Mouse (Mus musculus): ENCODE data around the gene Cenpe. TPM values are rescaled to one million over a fixed set of nuclear protein-coding genes. Genes with fewer than 3 reads are reported as not detected.

Gene Cenpe
- polyA plus RNA-seq, 1 experiment from 2014 or later: 45.9 TPM

- Histone ChIP-seq H3K4me3 (ENCODE audit: low read depth, low read length) (no peak overlapping the region), H3K9me3 (ENCODE audit: control insufficient read depth, low read length) (no peaks in the 10 kb centered on the region), H3K9ac (ENCODE audit: low read length) (no peak overlapping the region), H3K4me1 (ENCODE audit: control insufficient read depth, insufficient read depth, low read length) (no peaks in the 10 kb centered on the region), H3K27me3 (ENCODE audit: control insufficient read depth, insufficient read depth, low read length) (no peaks in the 10 kb centered on the region), H3K36me3 (ENCODE audit: control insufficient read depth, insufficient read depth, low read length) (peaks cover 40% of the 10 kb centered on the region), H3K27ac (ENCODE audit: low read depth, low read length) (no peak overlapping the region), H3K4me2 (no peak overlapping the region)
- no peak for DNase-seq (ENCODE audit: low spot score, missing footprints)
- WGBS: 89% methylated on average over 10 of the region's 10 CpGs
- ATAC-seq (ENCODE audit: low FRiP score): no peak
Measured at GRCm38 (mm10) chr3:135269391-135269990, 57.2 kb downstream of the Cenpe start.

DNA sequence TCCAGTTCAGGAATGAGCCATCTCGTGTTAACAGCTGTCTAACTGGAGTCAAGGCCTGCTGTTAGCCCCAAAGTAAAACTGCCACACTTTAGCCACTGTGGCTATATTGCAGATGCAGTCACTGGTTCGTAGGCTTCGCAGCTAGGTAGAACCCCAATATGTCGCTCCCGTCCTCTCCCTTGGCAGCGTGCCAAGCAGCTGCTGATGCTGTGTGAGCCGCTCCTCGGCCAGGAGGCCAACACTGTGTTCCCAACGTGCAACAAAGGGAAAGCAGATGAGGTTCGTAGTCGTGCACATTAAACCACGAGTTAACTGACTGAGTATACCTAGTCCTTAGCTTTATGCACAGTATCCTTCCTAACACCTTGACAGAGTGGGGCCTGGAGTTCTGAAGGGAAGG lies 60.3 kb downstream of the Cenpe start:
- Histone ChIP-seq H3K4me3 (ENCODE audit: low read depth, low read length) (no peak overlapping the region), H3K27me3 (ENCODE audit: control insufficient read depth, insufficient read depth, low read length) (no peaks in the 10 kb centered on the region), H3K9me3 (ENCODE audit: control insufficient read depth, low read length) (no peaks in the 10 kb centered on the region), H3K4me1 (ENCODE audit: control insufficient read depth, insufficient read depth, low read length) (no peaks in the 10 kb centered on the region), H3K4me2 (no peak overlapping the region), H3K9ac (ENCODE audit: low read length) (no peak overlapping the region), H3K27ac (ENCODE audit: low read depth, low read length) (no peak overlapping the region), H3K36me3 (ENCODE audit: control insufficient read depth, insufficient read depth, low read length) (peaks cover 23% of the 10 kb centered on the region; the same call in 1 of the 2 replicates)
- WGBS: 91% methylated on average over 12 of the region's 12 CpGs
- DNase-seq (ENCODE audit: low spot score, missing footprints) (no peak), ATAC-seq (ENCODE audit: low FRiP score) (no peak)

DNA sequence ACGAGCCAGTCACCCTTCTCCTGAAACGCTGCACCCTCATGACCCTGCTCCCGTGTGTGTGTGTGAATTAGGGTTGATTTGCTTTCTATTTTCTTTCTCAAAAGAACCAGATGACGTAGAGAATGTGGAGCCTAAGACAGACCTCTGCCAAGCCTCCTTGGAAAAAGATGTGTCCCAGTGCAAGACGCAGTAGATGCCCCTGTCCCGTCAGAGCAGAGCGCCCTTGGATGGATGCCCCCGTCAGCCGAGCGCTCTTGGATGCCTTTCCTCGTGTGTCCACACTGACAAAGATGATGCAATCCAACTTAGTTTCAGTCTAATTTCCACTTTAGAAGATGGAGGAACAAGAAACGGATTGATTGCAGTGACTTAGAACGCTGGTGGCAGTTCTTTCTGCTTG lies 60.7 kb downstream of the Cenpe start:
- H3K36me3 ChIP-seq (ENCODE audit: control insufficient read depth, insufficient read depth, low read length): peaks cover 23% of the 10 kb centered on the region; the same call in 1 of the 2 replicates
- no peaks in the 10 kb centered on the region for H3K27me3 ChIP-seq (ENCODE audit: control insufficient read depth, insufficient read depth, low read length)
- H3K4me1 ChIP-seq (ENCODE audit: control insufficient read depth, insufficient read depth, low read length): no peaks in the 10 kb centered on the region
- WGBS: 93% methylated on average over 13 of the region's 13 CpGs
- H3K4me3 ChIP-seq (ENCODE audit: low read depth, low read length): no peak overlapping the region
- H3K9me3 ChIP-seq (ENCODE audit: control insufficient read depth, low read length): no peaks in the 10 kb centered on the region
- ATAC-seq (ENCODE audit: low FRiP score) (no peak), DNase-seq (ENCODE audit: low spot score, missing footprints) (no peak)
- no peak overlapping the region for H3K9ac ChIP-seq (ENCODE audit: low read length)
- no peak overlapping the region for H3K4me2 ChIP-seq
- H3K27ac ChIP-seq (ENCODE audit: low read depth, low read length): no peak overlapping the region

- H3K36me3 ChIP-seq (ENCODE audit: control insufficient read depth, insufficient read depth, low read length): no peaks in the 10 kb centered on the region
- H3K27ac ChIP-seq (ENCODE audit: low read depth, low read length): no peak overlapping the region
- DNase-seq (ENCODE audit: low spot score, missing footprints) (no peak), ATAC-seq (ENCODE audit: low FRiP score) (peak; percentile 3; the same call in 1 of the 2 replicates)
- H3K9ac ChIP-seq (ENCODE audit: low read length): peak overlapping the region; percentile 63
- no peak overlapping the region for H3K4me3 ChIP-seq (ENCODE audit: low read depth, low read length)
- H3K9me3 ChIP-seq (ENCODE audit: control insufficient read depth, low read length): no peaks in the 10 kb centered on the region
- WGBS: 85% methylated on average over 4 of the region's 4 CpGs
- H3K4me1 ChIP-seq (ENCODE audit: control insufficient read depth, insufficient read depth, low read length): peaks cover 3% of the 10 kb centered on the region; the same call in 1 of the 2 replicates
- H3K4me2 ChIP-seq: no peak overlapping the region
- H3K27me3 ChIP-seq (ENCODE audit: control insufficient read depth, insufficient read depth, low read length): no peaks in the 10 kb centered on the region
Measured at GRCm38 (mm10) chr3:135280160-135280559, 67.8 kb downstream of the Cenpe start.

DNA sequence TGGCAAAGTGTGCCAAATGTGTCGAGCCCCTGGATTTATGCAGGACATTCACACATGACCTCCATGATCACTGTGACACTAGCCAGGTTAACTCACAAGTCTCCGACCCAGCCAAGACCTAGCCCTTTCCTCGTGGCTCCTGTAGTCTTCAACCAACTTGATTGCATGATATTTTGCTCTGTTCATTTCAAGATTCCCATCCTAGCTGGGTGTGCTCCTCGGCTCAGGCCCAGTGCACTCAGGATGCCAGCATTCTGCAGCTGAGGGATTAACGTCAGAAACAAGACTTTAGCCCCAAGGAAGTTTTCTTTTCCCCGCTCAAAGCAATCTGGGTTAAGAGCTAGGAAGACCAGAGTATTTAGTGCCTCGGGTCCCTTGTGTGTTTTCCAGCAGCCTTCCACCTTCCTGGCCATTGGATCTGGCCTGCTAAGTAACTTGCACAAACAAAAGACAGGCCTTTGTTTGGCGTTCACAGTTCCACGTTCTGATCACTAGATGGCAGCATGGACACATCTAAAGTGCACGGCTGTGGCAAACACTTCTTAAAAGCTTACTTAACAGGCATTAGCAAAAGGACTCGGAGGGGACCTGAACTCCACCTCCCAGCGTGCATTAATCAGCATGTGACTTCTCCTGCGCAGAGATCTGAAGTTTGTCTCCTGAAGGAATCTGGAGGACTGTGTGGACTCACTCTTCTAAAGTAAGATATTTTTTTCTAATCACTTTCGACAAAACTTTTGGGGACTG lies 68.5 kb downstream of the Cenpe start, which contains the start of gene Bdh2:
Bdh2 (plus strand) TSS at position 553 of the 747 bp plus-strand sequence.
- Histone ChIP-seq H3K27ac (ENCODE audit: low read depth, low read length) (peak within 1 kb of the TSS; percentile 20; the same call in 1 of the 2 replicates), H3K9ac (ENCODE audit: low read length) (peak within 1 kb of the TSS; percentile 63), H3K36me3 (ENCODE audit: control insufficient read depth, insufficient read depth, low read length) (no peaks in the 10 kb centered on the region), H3K4me3 (ENCODE audit: low read depth, low read length) (no peak within 1 kb of the TSS), H3K4me1 (ENCODE audit: control insufficient read depth, insufficient read depth, low read length) (peaks cover 3% of the 10 kb centered on the region; the same call in 1 of the 2 replicates), H3K4me2 (peak within 1 kb of the TSS; percentile 19; the same call in 1 of the 2 replicates), H3K9me3 (ENCODE audit: control insufficient read depth, low read length) (no peaks in the 10 kb centered on the region), H3K27me3 (ENCODE audit: control insufficient read depth, insufficient read depth, low read length) (no peaks in the 10 kb centered on the region)
- DNase-seq (ENCODE audit: low spot score, missing footprints) (peak; percentile 99), ATAC-seq (ENCODE audit: low FRiP score) (peak; percentile 88)
- WGBS: 23% methylated on average over 14 of the region's 14 CpGs

GRCm38 (mm10) chr3:135281701-135282100 lies 69.4 kb downstream of the Cenpe start:
- H3K27ac ChIP-seq (ENCODE audit: low read depth, low read length): no peak overlapping the region
- 84% methylated on average over 8 of the region's 8 CpGs for WGBS
- H3K27me3 ChIP-seq (ENCODE audit: control insufficient read depth, insufficient read depth, low read length): no peaks in the 10 kb centered on the region
- H3K4me2 ChIP-seq: no peak overlapping the region
- no peak overlapping the region for H3K4me3 ChIP-seq (ENCODE audit: low read depth, low read length)
- no peaks in the 10 kb centered on the region for H3K36me3 ChIP-seq (ENCODE audit: control insufficient read depth, insufficient read depth, low read length)
- DNase-seq (ENCODE audit: low spot score, missing footprints): no peak
- H3K4me1 ChIP-seq (ENCODE audit: control insufficient read depth, insufficient read depth, low read length): peaks cover 3% of the 10 kb centered on the region; the same call in 1 of the 2 replicates
- no peaks in the 10 kb centered on the region for H3K9me3 ChIP-seq (ENCODE audit: control insufficient read depth, low read length)
- ATAC-seq (ENCODE audit: low FRiP score): no peak
- H3K9ac ChIP-seq (ENCODE audit: low read length): no peak overlapping the region

DNA sequence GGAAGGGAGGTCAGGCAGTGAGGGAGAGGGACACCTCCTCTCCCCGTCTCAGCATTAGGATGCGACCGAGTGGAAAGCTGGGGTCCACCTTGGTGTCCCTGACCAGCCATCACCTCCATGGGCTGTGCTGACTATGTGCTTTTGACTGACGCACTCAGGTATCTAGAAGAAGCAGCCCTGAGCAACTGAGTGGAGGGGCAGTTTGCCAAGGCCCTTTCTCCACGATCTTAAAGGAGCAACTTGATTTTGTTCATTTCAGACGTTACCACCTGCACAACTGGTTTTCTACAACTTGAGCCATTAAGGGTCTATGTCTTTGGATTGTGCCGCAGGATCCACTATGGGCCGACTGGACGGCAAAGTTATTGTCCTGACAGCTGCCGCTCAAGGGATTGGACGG lies 72.9 kb downstream of the Cenpe start:
- ATAC-seq (ENCODE audit: low FRiP score): no peak
- H3K27me3 ChIP-seq (ENCODE audit: control insufficient read depth, insufficient read depth, low read length): no peaks in the 10 kb centered on the region
- H3K4me1 ChIP-seq (ENCODE audit: control insufficient read depth, insufficient read depth, low read length): peaks cover 3% of the 10 kb centered on the region; the same call in 1 of the 2 replicates
- H3K36me3 ChIP-seq (ENCODE audit: control insufficient read depth, insufficient read depth, low read length): no peaks in the 10 kb centered on the region
- H3K4me2 ChIP-seq: no peak overlapping the region
- no peak overlapping the region for H3K27ac ChIP-seq (ENCODE audit: low read depth, low read length)
- no peak overlapping the region for H3K4me3 ChIP-seq (ENCODE audit: low read depth, low read length)
- H3K9me3 ChIP-seq (ENCODE audit: control insufficient read depth, low read length): no peaks in the 10 kb centered on the region
- DNase-seq (ENCODE audit: low spot score, missing footprints): no peak
- WGBS: 87% methylated on average over 11 of the region's 11 CpGs
- H3K9ac ChIP-seq (ENCODE audit: low read length): no peak overlapping the region

DNA sequence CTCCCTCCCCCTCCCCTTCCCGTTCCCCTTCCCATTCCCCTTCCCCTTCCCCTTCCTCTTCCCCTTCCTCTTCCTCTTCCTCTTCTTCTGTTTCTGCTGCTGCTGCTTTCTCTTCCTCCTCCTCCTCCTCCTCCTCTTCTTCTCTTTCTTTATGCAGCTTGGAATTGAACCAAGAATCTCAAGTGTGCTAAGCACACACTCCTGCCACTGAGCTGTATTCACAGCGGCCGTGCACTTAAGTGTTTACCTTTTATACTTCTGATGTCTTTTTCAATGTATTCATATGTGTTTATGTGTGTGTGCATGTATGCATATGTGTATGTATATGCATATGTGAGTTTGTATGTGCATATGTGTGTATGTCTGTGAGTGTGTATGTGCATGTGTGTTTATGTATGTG lies 73.5 kb downstream of the Cenpe start:
- peaks cover under 1% of the 10 kb centered on the region; the same call in 1 of the 2 replicates for H3K4me1 ChIP-seq (ENCODE audit: control insufficient read depth, insufficient read depth, low read length)
- DNase-seq (ENCODE audit: low spot score, missing footprints): no peak
- no peaks in the 10 kb centered on the region for H3K9me3 ChIP-seq (ENCODE audit: control insufficient read depth, low read length)
- H3K4me3 ChIP-seq (ENCODE audit: low read depth, low read length): no peak overlapping the region
- ATAC-seq (ENCODE audit: low FRiP score): no peak
- H3K36me3 ChIP-seq (ENCODE audit: control insufficient read depth, insufficient read depth, low read length): no peaks in the 10 kb centered on the region
- H3K9ac ChIP-seq (ENCODE audit: low read length): no peak overlapping the region
- no peaks in the 10 kb centered on the region for H3K27me3 ChIP-seq (ENCODE audit: control insufficient read depth, insufficient read depth, low read length)
- whole genome bisulfite sequencing: 86% methylated on average over 3 of the region's 3 CpGs
- H3K27ac ChIP-seq (ENCODE audit: low read depth, low read length): no peak overlapping the region
- no peak overlapping the region for H3K4me2 ChIP-seq

DNA sequence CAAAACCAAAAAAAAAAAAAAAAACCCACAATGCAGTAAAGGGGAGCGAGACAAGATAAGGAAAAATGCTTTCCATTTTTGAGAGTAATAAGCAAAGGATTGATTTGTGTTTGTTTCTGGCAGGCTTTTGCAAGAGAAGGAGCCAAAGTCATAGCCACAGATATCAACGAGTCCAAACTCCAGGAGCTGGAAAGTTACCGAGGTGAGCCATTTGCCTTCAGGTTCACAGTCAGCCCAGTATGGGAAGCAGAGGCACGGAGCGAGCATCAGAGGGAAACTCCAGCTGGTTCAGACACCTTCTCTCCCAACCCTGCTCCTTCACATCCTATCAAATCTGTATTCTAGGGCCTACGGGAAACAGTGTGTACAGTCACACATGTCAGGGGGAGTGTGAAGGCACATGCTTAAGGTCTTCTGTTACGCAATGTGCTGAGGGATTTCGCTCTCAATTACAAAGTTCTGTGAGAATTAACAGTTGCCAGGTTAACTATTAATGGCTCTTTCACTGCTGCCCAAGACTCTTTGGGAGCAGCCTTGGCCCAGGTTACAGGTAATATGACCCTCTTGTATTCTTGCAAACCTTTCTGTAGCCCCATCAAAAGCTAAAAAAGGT lies 75.9 kb downstream of the Cenpe start:
- H3K27me3 ChIP-seq (ENCODE audit: control insufficient read depth, insufficient read depth, low read length): no peaks in the 10 kb centered on the region
- no peak for ATAC-seq (ENCODE audit: low FRiP score)
- H3K27ac ChIP-seq (ENCODE audit: low read depth, low read length): no peak overlapping the region
- no peaks in the 10 kb centered on the region for H3K9me3 ChIP-seq (ENCODE audit: control insufficient read depth, low read length)
- H3K36me3 ChIP-seq (ENCODE audit: control insufficient read depth, insufficient read depth, low read length): no peaks in the 10 kb centered on the region
- WGBS: 92% methylated on average over 8 of the region's 8 CpGs
- H3K4me3 ChIP-seq (ENCODE audit: low read depth, low read length): no peak overlapping the region
- DNase-seq (ENCODE audit: low spot score, missing footprints): no peak
- H3K4me1 ChIP-seq (ENCODE audit: control insufficient read depth, insufficient read depth, low read length): no peaks in the 10 kb centered on the region
- H3K4me2 ChIP-seq: no peak overlapping the region
- H3K9ac ChIP-seq (ENCODE audit: low read length): no peak overlapping the region
